Mouse (Mus musculus) intestine, postnatal 0 days (tissue): ENCODE measurements around the gene Gm45062. TPM values are rescaled to one million over a fixed set of nuclear protein-coding genes. Genes with fewer than 3 reads are reported as not detected.

ENCODE experiments used
- ATAC-seq: fragments of 200-750 bp; cut with Nextera tagmentation; 2 replicates; pipeline ENCODE4 v1.8.0; 2017; ENCODE audit warnings: mild to moderate bottlenecking, moderate TSS enrichment, moderate library complexity
- H3K27ac ChIP-seq: fragments of 300-500 bp; sonication (generic); 2 replicates; pipeline ENCODE4 v1.5.1; 2014; ENCODE audit warnings: mild to moderate bottlenecking, low read depth, low read length, moderate library complexity
- H3K27me3 ChIP-seq: fragments of 300-500 bp; sonication (generic); replicated peaks from 2 replicates; pipeline ENCODE4 v1.6.1; 2014; ENCODE audit warnings: low read length, mixed read lengths; ENCODE audit not compliant: control insufficient read depth, insufficient read depth
- H3K36me3 ChIP-seq: fragments of 300-500 bp; sonication (generic); 2 replicates; pipeline ENCODE4 v1.6.1; 2014; ENCODE audit warnings: mild to moderate bottlenecking, moderate library complexity; ENCODE audit not compliant: control insufficient read depth, insufficient read depth
- H3K4me1 ChIP-seq: fragments of 300-500 bp; sonication (generic); replicated peaks from 2 replicates; pipeline ENCODE4 v1.6.1; 2014; ENCODE audit warnings: antibody characterized with exemption, low read length, mixed read lengths; ENCODE audit not compliant: control insufficient read depth, insufficient read depth
- H3K4me2 ChIP-seq: fragments of 300-500 bp; sonication (generic); replicated peaks from 2 replicates; pipeline ENCODE4 v1.6.1; 2014; ENCODE audit warnings: low read depth, mild to moderate bottlenecking, moderate library complexity
- H3K4me3 ChIP-seq: fragments of 300-500 bp; sonication (generic); 2 replicates; pipeline ENCODE4 v1.5.1; 2014; ENCODE audit warnings: low read depth, low read length
- H3K9ac ChIP-seq: fragments of 300-500 bp; sonication (generic); 2 replicates; pipeline ENCODE4 v1.6.1; 2014; ENCODE audit warnings: mild to moderate bottlenecking, low read depth, low read length
- H3K9me3 ChIP-seq: fragments of 300-500 bp; sonication (generic); 2 replicates; pipeline ENCODE4 v1.6.1; 2016; ENCODE audit warnings: mixed run types; ENCODE audit not compliant: control insufficient read depth
- CTCF ChIP-seq: sonication (generic); IDR thresholded peaks from 2 replicates; pipeline ENCODE4 v1.5.1; 2016; ENCODE audit warnings: low read depth, mild to moderate bottlenecking, control low read depth, antibody characterized with exemption, moderate library complexity
- WGBS: fragments of 180-500 bp; shearing (Covaris S2); extraction: QIAGEN DNeasy Blood & Tissue Kit; methylation state at CpG from one replicate; pipeline ENCODE4 v1.1.7; 2014; 5-methylcytosine and 5-hydroxymethylcytosine counted together
- polyA plus RNA-seq: library from polyadenylated mRNA; unstranded; fragments of >200 nt; fragmentation: Nextera tagmentation; extraction: Ambion mirVana; gene quantifications from 2 replicates; pipeline ENCODE4 v1.2.1, GENCODE M21; 2015

Gm45062 gene
- polyA plus RNA-seq, 1 experiment from 2014 or later, result 0.30 TPM

- H3K4me3 ChIP-seq, result no peak overlapping the region
- no peak for TF ChIP-seq CTCF
- H3K9me3 ChIP-seq, result no peaks in the 10 kb centered on the region
- no peak overlapping the region for H3K4me2 ChIP-seq
- ATAC-seq, result no peak
- H3K27me3 ChIP-seq, result no peaks in the 10 kb centered on the region
- no peak overlapping the region for H3K9ac ChIP-seq
- H3K4me1 ChIP-seq, result no peaks in the 10 kb centered on the region
- no peak overlapping the region for H3K27ac ChIP-seq
- WGBS, result 82% methylated on average over 3 of the region's 3 CpGs
- no peaks in the 10 kb centered on the region for H3K36me3 ChIP-seq
Measured at GRCm38 (mm10) chr6:8583892-8584291, 324.6 kb downstream of the Gm45062 start.

- no peak for ATAC-seq
- H3K36me3 ChIP-seq, result no peaks in the 10 kb centered on the region
- H3K4me2 ChIP-seq, result no peak overlapping the region
- no peaks in the 10 kb centered on the region for H3K27me3 ChIP-seq
- no peaks in the 10 kb centered on the region for H3K9me3 ChIP-seq
- no peaks in the 10 kb centered on the region for H3K4me1 ChIP-seq
- no peak overlapping the region for H3K4me3 ChIP-seq
- TF ChIP-seq CTCF, result no peak
- WGBS, result 93% methylated on average over 9 of the region's 9 CpGs
- H3K9ac ChIP-seq, result no peak overlapping the region
- no peak overlapping the region for H3K27ac ChIP-seq
Measured at GRCm38 (mm10) chr6:8591665-8592064, 332.4 kb downstream of the Gm45062 start.

DNA sequence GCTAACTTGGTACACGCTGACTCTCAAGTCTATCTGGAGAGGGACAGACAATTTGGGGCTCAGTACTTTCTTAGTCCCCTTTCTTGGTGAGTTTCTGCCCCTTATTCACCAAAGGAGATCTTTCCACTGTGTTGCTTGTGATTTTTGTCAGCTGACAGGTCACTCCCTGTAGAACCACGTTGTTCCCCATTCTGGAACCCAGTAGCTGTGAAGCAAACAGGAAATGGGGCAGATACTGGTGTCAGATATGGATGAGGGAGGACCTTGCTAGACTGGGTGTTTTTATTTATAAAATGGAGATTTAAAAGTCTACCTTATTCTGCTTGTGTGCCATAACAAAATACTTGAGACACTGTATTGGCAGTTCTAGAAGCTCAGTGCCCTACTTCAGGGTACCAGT, 358.1 kb downstream of the Gm45062 start:
- no peak for TF ChIP-seq CTCF
- Histone ChIP-seq H3K4me3 (no peak overlapping the region), H3K9ac (no peak overlapping the region), H3K9me3 (no peaks in the 10 kb centered on the region), H3K4me2 (no peak overlapping the region), H3K36me3 (no peaks in the 10 kb centered on the region), H3K27ac (no peak overlapping the region), H3K27me3 (no peaks in the 10 kb centered on the region), H3K4me1 (no peaks in the 10 kb centered on the region)
- 67% methylated on average over 2 of the region's 2 CpGs for WGBS
- ATAC-seq, result no peak

GRCm38 (mm10) chr6:8619582-8620350, 360.5 kb downstream of the Gm45062 start:
- no peaks in the 10 kb centered on the region for H3K4me1 ChIP-seq
- no peak overlapping the region for H3K27ac ChIP-seq
- no peak for TF ChIP-seq CTCF
- no peak overlapping the region for H3K4me2 ChIP-seq
- no peaks in the 10 kb centered on the region for H3K36me3 ChIP-seq
- no peaks in the 10 kb centered on the region for H3K27me3 ChIP-seq
- no peak overlapping the region for H3K4me3 ChIP-seq
- no peak overlapping the region for H3K9ac ChIP-seq
- H3K9me3 ChIP-seq, result no peaks in the 10 kb centered on the region
- WGBS, result 69% methylated on average over 4 of the region's 4 CpGs
- no peak for ATAC-seq

- Histone ChIP-seq H3K27me3 (no peaks in the 10 kb centered on the region), H3K4me1 (no peaks in the 10 kb centered on the region), H3K9me3 (no peaks in the 10 kb centered on the region), H3K4me3 (no peak overlapping the region), H3K4me2 (no peak overlapping the region), H3K27ac (no peak overlapping the region), H3K9ac (no peak overlapping the region), H3K36me3 (no peaks in the 10 kb centered on the region)
- WGBS, result 72% methylated on average over 3 of the region's 3 CpGs
- no peak for TF ChIP-seq CTCF
- no peak for ATAC-seq
Measured at GRCm38 (mm10) chr6:8623045-8623444, 363.8 kb downstream of the Gm45062 start.

GRCm38 (mm10) chr6:8628226-8628625, 369.0 kb downstream of the Gm45062 start:
- Histone ChIP-seq H3K27ac (no peak overlapping the region), H3K27me3 (no peaks in the 10 kb centered on the region), H3K4me3 (no peak overlapping the region), H3K9me3 (no peaks in the 10 kb centered on the region), H3K9ac (no peak overlapping the region), H3K4me2 (no peak overlapping the region), H3K36me3 (no peaks in the 10 kb centered on the region), H3K4me1 (no peaks in the 10 kb centered on the region)
- TF ChIP-seq CTCF, result no peak
- 92% methylated on average over 8 of the region's 8 CpGs for WGBS
- no peak for ATAC-seq
